Mouse (Mus musculus): ENCODE results near the gene Il17f. TPM values are rescaled to one million over a fixed set of nuclear protein-coding genes. Genes with fewer than 3 reads are reported as not detected.

The Il17f gene
- not detected for polyA plus RNA-seq (2014; fragmentation: Illumina TruSeq; extraction: RNeasy Lipid Tissue Mini Kit (QIAGEN cat#74804); ENCODE audit: low read depth, low replicate concordance)

DNA sequence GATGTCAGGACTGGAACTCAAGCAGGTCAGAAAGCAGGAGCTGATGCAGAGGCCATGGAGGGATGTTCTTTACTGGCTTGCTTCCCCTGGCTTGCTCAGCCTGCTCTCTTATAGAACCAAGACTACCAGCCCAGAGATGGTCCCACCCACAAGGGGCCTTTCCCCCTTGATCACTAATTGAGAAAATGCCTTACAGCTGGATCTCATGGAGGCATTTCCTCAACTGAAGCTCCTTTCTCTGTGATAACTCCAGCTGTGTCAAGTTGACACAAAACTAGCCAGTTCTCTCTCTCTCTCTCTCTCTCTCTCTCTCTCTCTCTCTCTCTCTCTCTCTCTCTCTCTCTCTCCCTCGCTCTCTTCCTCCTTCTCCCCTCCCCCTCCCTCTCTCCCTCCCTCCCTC lies at the start of gene Il17f:
Il17f (minus strand) TSS at position 101 of the 400 bp plus-strand sequence.

DNA sequence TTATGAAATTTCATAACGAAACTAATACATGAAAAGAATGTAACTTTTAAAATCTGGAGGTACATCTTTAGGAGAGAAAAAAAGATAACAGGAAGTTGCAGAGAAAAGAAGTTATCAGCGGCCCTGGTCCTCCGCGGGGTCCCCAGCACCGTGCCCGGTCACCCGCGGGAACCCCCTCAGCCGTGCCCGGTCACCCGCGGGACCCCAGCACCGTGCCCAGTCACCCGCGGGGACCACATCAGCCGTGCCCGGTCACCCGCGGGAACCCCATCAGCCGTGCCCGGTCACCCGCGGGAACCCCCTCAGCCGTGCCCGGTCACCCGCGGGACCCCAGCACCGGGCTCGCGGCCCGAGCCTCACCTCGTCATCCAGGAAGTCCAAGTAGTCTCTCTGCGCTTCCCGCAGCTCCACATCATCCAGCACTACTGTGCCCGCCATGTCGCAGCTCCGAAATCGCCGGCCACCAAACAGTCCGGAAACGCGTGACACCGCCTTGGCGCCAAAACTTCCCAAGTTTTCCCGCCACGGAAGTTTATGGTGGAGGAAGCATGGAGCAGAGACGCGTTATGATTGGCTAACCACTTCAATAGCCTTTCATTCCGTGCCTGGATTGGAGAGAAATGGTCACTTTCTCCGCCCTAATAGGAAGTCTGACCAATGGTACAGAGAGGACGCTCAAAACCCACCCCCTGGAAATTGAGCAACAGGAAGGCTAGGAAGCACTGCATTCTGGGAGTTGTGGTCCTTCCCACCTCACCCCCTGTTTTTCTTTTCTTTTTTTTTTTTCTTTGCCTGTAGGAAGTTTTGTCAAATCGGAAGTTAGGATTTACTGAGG lies 29.6 kb upstream of the Il17f start, which contains the start of gene Mcm3:
Mcm3 (minus strand) TSS at position 542 of the 835 bp plus-strand sequence.

DNA sequence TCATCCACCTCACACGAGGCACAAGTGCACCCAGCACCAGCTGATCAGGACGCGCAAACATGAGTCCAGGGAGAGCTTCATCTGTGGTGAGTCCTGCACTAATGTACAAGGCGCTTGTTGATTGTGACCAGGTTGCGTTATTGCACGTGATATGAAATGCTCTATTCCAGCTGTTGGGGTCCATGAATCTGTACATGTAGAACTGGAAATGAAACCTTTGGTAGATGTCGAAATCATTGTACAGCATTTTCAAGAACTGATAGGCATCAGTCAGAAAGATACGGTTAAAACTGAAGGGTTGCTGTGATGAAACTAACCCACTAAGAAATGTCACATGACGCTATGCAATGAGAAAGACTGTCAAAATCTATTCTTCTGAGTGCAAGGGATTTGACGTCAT lies 59.5 kb downstream of the Il17f start, which contains the start of gene Il17a:
Il17a (plus strand) TSS at position 3 of the 400 bp plus-strand sequence.

Other genes with a start within 250 kb of the Il17f start
- gene Pkhd1, start 172.6 kb downstream of the Il17f start, polyA plus RNA-seq (2014; fragmentation: Illumina TruSeq; extraction: RNeasy Lipid Tissue Mini Kit (QIAGEN cat#74804); ENCODE audit: low read depth, low replicate concordance): 0.06 TPM
- not detected for gene Il17a, start 59.7 kb downstream of the Il17f start, polyA plus RNA-seq (2014; fragmentation: Illumina TruSeq; extraction: RNeasy Lipid Tissue Mini Kit (QIAGEN cat#74804); ENCODE audit: low read depth, low replicate concordance)
- 3.1 TPM for gene Mcm3, start 29.7 kb upstream of the Il17f start, polyA plus RNA-seq (2014; fragmentation: Illumina TruSeq; extraction: RNeasy Lipid Tissue Mini Kit (QIAGEN cat#74804); ENCODE audit: low read depth, low replicate concordance)
- 127 TPM for gene Paqr8, start 100.0 kb upstream of the Il17f start, polyA plus RNA-seq (2014; fragmentation: Illumina TruSeq; extraction: RNeasy Lipid Tissue Mini Kit (QIAGEN cat#74804); ENCODE audit: low read depth, low replicate concordance)
- 3.3 TPM for gene Efhc1, start 161.0 kb upstream of the Il17f start, polyA plus RNA-seq (2014; fragmentation: Illumina TruSeq; extraction: RNeasy Lipid Tissue Mini Kit (QIAGEN cat#74804); ENCODE audit: low read depth, low replicate concordance)

All from adrenal gland, adult 10 weeks (tissue).